Mouse (Mus musculus) cortical plate, adult 2 months (tissue): Measurements from ENCODE around the gene Dhrs2.

Source experiments
- CTCF ChIP-seq: fragments of 200-500 bp; IDR thresholded peaks from 2 replicates; pipeline ENCODE4 v1.5.1; 2011; ENCODE audit warnings: mild to moderate bottlenecking, control low read depth, low read length; ENCODE audit not compliant: insufficient read depth; ENCODE audit errors: extremely low read depth
- POLR2A ChIP-seq: fragments of 200-500 bp; IDR thresholded peaks from 2 replicates; pipeline ENCODE4 v1.6.1; 2011; ENCODE audit warnings: mild to moderate bottlenecking, low read length, control low read depth; ENCODE audit not compliant: insufficient read depth; ENCODE audit errors: extremely low read depth

- TF ChIP-seq CTCF = no peak
- TF ChIP-seq POLR2A = no peak
Observed at GRCm38 (mm10) chr14:55242664-55243063, 20.9 kb downstream of the Dhrs2 start.
